ENCODE assay signal across 19 mouse cellular contexts in the genomic region with DNA sequence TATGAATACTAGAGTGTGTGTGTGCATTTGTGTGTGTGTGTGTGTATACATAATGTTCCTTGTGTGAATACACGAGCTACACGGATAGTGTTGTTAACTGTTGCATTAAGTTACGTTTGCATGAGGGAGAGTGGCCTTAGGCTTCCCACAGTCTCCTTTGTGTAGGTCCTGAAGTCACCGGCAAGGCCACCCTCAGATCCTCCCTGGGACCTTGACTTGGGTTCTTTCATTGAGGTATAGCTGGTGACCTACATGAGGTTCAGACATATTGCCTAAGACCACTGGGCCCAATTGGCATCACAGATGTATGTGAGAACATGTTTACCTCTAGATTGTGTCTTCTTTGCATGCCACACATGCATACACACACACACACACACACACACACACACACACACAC. TPM values are rescaled to one million over a fixed set of nuclear protein-coding genes. Genes with fewer than 3 reads are reported as not detected.
A peak's percentile ranks its signal among the peaks of the same experiment; 100 is the strongest.
DNase-seq lines count a peak whose midpoint lies in the region; ATAC-seq and TF ChIP-seq lines count a peak whose summit lies in the region.
"Had no signal": no experiment of that assay in that cellular context is flagged by ENCODE, and none has a peak within 500 bp of the region (broad histone marks: within the 10 kb centered on the region; RNA-seq: fewer than 3 reads in every experiment).

No protein-coding gene starts in this region.

- no peak for TF ChIP-seq EP300 in stomach, postnatal 0 days (optimal IDR thresholded peaks at IDR 0.05)

- intact Hi-C loops in heart, postnatal 36 days (cut with DNase I), result no loop called here

- peak overlapping the region; percentile 86 for H3K27ac ChIP-seq in thymus, adult 2 months (ENCODE audit: control insufficient read depth, insufficient read depth, low read length)
- H3K27ac ChIP-seq in stomach, postnatal 0 days (replicated peaks), result no peak overlapping the region
- no peak overlapping the region for H3K27ac ChIP-seq in forebrain, embryonic 16.5 days (ENCODE audit: low read length)
- H3K27ac ChIP-seq: hindbrain, embryonic 15.5 days; liver, embryonic 14.5 days had no signal

- 10% methylated on average over 4 of the region's 4 CpGs for WGBS in thymus, adult 2 months
- WGBS in stomach, postnatal 0 days, result 87% methylated on average over 4 of the region's 4 CpGs
- 90% methylated on average over 4 of the region's 4 CpGs for WGBS in forebrain, embryonic 16.5 days

- no peak for TF ChIP-seq POLR2A in thymus, adult 2 months (IDR thresholded peaks at IDR 0.05; ENCODE audit: control insufficient read depth, extremely low read depth, insufficient read depth, low read length, poor library complexity)

- H3K9ac ChIP-seq in stomach, postnatal 0 days (ENCODE audit: low read length), result no peak overlapping the region
- H3K9ac ChIP-seq in forebrain, embryonic 16.5 days (replicated peaks; ENCODE audit: low read depth, low read length), result no peak overlapping the region
- H3K9ac ChIP-seq: heart, embryonic 12.5 days; hindbrain, embryonic 15.5 days; liver, embryonic 14.5 days had no signal

- H3K9me3 ChIP-seq in stomach, postnatal 0 days (ENCODE audit: control insufficient read depth, low read length), result no peaks in the 10 kb centered on the region
- no peaks in the 10 kb centered on the region for H3K9me3 ChIP-seq in forebrain, embryonic 16.5 days (ENCODE audit: control insufficient read depth, low read length)
- H3K9me3 ChIP-seq: heart, embryonic 12.5 days; hindbrain, embryonic 15.5 days had no signal

- TF ChIP-seq CTCF in thymus, adult 2 months (IDR thresholded peaks at IDR 0.05; ENCODE audit: borderline replicate concordance, control insufficient read depth, extremely low read depth, insufficient read depth, low read length, poor library complexity), result no peak
- TF ChIP-seq CTCF in stomach, postnatal 0 days (IDR thresholded peaks at IDR 0.05; ENCODE audit: low read depth), result no peak

- H3K36me3 ChIP-seq in thymus, adult 2 months (ENCODE audit: control insufficient read depth, insufficient read depth, low read length), result no peaks in the 10 kb centered on the region
- no peaks in the 10 kb centered on the region for H3K36me3 ChIP-seq in stomach, postnatal 0 days (ENCODE audit: control insufficient read depth, insufficient read depth, low read length)
- H3K36me3 ChIP-seq in forebrain, embryonic 16.5 days (ENCODE audit: control insufficient read depth, insufficient read depth), result no peaks in the 10 kb centered on the region
- H3K36me3 ChIP-seq: heart, embryonic 12.5 days; hindbrain, embryonic 15.5 days had no signal

- ATAC-seq in granulocyte monocyte progenitor cell, adult 5-6 weeks (replicated peaks; ENCODE audit: poor library complexity, severe bottlenecking), result 0 out of 2 replicates have a peak, but pooled peaks have one; percentile 15
- no peak for ATAC-seq in stomach, postnatal 0 days (ENCODE audit: low FRiP score, low TSS enrichment)
- no peak for ATAC-seq in forebrain, embryonic 16.5 days
- ATAC-seq: intestine, embryonic 16.5 days; lung, postnatal 0 days had no signal

- H3K4me3 ChIP-seq in thymus, adult 2 months (ENCODE audit: control insufficient read depth, insufficient read depth, low read length), result peak overlapping the region; percentile 74
- H3K4me3 ChIP-seq in stomach, postnatal 0 days (ENCODE audit: low read depth, low read length), result no peak overlapping the region
- H3K4me3 ChIP-seq in forebrain, embryonic 16.5 days (replicated peaks; ENCODE audit: low read length), result no peak overlapping the region
- H3K4me3 ChIP-seq: heart, embryonic 12.5 days; hindbrain, embryonic 15.5 days had no signal

- DNase-seq in heart, adult 11 months, result peak; percentile 35
- DNase-seq in heart, postnatal 36 days, result no peak
- peak; percentile 24 for DNase-seq in thymus, adult 2 months
- DNase-seq in thymus, postnatal 10 days (ENCODE audit: low spot score in 2 of 2), result no peak
- DNase-seq in stomach, postnatal 0 days (ENCODE audit: low spot score), result peak; percentile 4
- DNase-seq in cerebellum, postnatal 4 days (ENCODE audit: low spot score in 2 of 2), result no peak
- DNase-seq: adrenal gland, postnatal 10 days; cerebellum, adult 11 months; cerebellum, postnatal 10 days; embryo, embryonic 11 days; kidney, postnatal 4 days; retina, postnatal 1 day had no signal

- H3K4me1 ChIP-seq in thymus, adult 2 months (replicated peaks; ENCODE audit: control insufficient read depth, insufficient read depth, low read length), result peaks cover 21% of the 10 kb centered on the region
- no peaks in the 10 kb centered on the region for H3K4me1 ChIP-seq in stomach, postnatal 0 days (replicated peaks; ENCODE audit: control insufficient read depth, insufficient read depth)
- no peaks in the 10 kb centered on the region for H3K4me1 ChIP-seq in forebrain, embryonic 16.5 days (replicated peaks; ENCODE audit: control insufficient read depth, insufficient read depth, low read length)
- H3K4me1 ChIP-seq: hindbrain, embryonic 15.5 days had no signal

- H3K4me2 ChIP-seq in stomach, postnatal 0 days (replicated peaks; ENCODE audit: low read depth), result no peak overlapping the region
- no peak overlapping the region for H3K4me2 ChIP-seq in forebrain, embryonic 16.5 days (ENCODE audit: low read length)
- H3K4me2 ChIP-seq: heart, embryonic 12.5 days; hindbrain, embryonic 15.5 days had no signal

- no peaks in the 10 kb centered on the region for H3K27me3 ChIP-seq in thymus, adult 2 months (ENCODE audit: control insufficient read depth, insufficient read depth, low read length)
- no peaks in the 10 kb centered on the region for H3K27me3 ChIP-seq in stomach, postnatal 0 days (ENCODE audit: control insufficient read depth, insufficient read depth, low read length)
- no peaks in the 10 kb centered on the region for H3K27me3 ChIP-seq in forebrain, embryonic 16.5 days (replicated peaks; ENCODE audit: control insufficient read depth, insufficient read depth, low read length)
- H3K27me3 ChIP-seq: heart, embryonic 12.5 days; hindbrain, embryonic 15.5 days had no signal

RNA-seq across cellular contexts. Expression of a gene that starts 0.5 kb away (rescaled TPM):
- total RNA-seq in heart, postnatal 36 days (2021), result 1 to 10 TPM; 2.1 to 2.6 TPM
- polyA plus RNA-seq in thymus, adult 2 months (2012; rRNA removed), result 39.6 and 57.2 TPM in 2 replicates
- total RNA-seq in granulocyte monocyte progenitor cell, adult 5-6 weeks (2014; fragmentation: Nextera tagmentation), result 31.5 and 36.5 TPM in 2 replicates
- total RNA-seq in granulocyte monocyte progenitor cell, adult 5-6 weeks (2017), result 11.3 and 19.1 TPM in 2 replicates
- polyA plus RNA-seq in stomach, postnatal 0 days (2015; fragmentation: Nextera tagmentation; extraction: Ambion mirVana), result 1.9 and 2.1 TPM in 2 replicates
- 16.9 and 22.4 TPM in 2 replicates for polyA plus RNA-seq in forebrain, embryonic 16.5 days (2015; fragmentation: Nextera tagmentation; extraction: Ambion mirVana)

Comparison
In these comparisons a context has a peak if more than half of its experiments do, and no peak if none do; other contexts are left out.
1. DNase-seq: peak in heart, adult 11 months (single experiment), thymus, adult 2 months (single experiment) and stomach, postnatal 0 days (single experiment); none in heart, postnatal 36 days (0 of 2), thymus, postnatal 10 days (0 of 2) and cerebellum, postnatal 4 days (0 of 2).